Mouse (Mus musculus): ENCODE results near the gene Cacna1a. TPM values are rescaled to one million over a fixed set of nuclear protein-coding genes. Genes with fewer than 3 reads are reported as not detected.

The Cacna1a gene
- total and polyA plus RNA-seq, 2 experiments from 2014 or later: 8.6 to 31.1 TPM

GRCm38 (mm10) chr8:84568737-84569136, 180.5 kb downstream of the Cacna1a start:
- Histone ChIP-seq H3K9ac (no peak overlapping the region), H3K4me3 (ENCODE audit: low read depth, low read length) (no peak overlapping the region)
- WGBS: 85% methylated on average over 8 of the region's 8 CpGs

GRCm38 (mm10) chr8:84569921-84570673, 181.9 kb downstream of the Cacna1a start:
- peak; percentile 72 for TF ChIP-seq CTCF (IDR thresholded peaks at IDR 0.05; ENCODE audit: low read depth)
- Histone ChIP-seq H3K9me3 (ENCODE audit: low read length) (no peaks in the 10 kb centered on the region), H3K4me1 (ENCODE audit: insufficient read depth) (no peaks in the 10 kb centered on the region), H3K9ac (no peak overlapping the region), H3K4me2 (ENCODE audit: low read depth) (no peak overlapping the region), H3K27ac (ENCODE audit: low read depth, low read length) (no peak overlapping the region), H3K36me3 (ENCODE audit: insufficient read depth) (peaks cover 35% of the 10 kb centered on the region), H3K4me3 (ENCODE audit: low read depth, low read length) (no peak overlapping the region), H3K27me3 (ENCODE audit: insufficient read depth, low read length) (no peaks in the 10 kb centered on the region)
- 50% methylated on average over 25 of the region's 25 CpGs for WGBS
- DNase-seq (peak; percentile 67), ATAC-seq (peak; percentile 39)

More at GRCm38 (mm10) chr8:84568737-84569136, 180.5 kb downstream of the Cacna1a start:
- Histone ChIP-seq H3K4me1 (ENCODE audit: insufficient read depth) (no peaks in the 10 kb centered on the region), H3K27me3 (ENCODE audit: insufficient read depth, low read length) (no peaks in the 10 kb centered on the region), H3K9me3 (ENCODE audit: low read length) (no peaks in the 10 kb centered on the region), H3K27ac (ENCODE audit: low read depth, low read length) (no peak overlapping the region), H3K4me2 (ENCODE audit: low read depth) (no peak overlapping the region), H3K36me3 (ENCODE audit: insufficient read depth) (peaks cover 27% of the 10 kb centered on the region)
- no peak for DNase-seq
- no peak for ATAC-seq
- TF ChIP-seq CTCF (IDR thresholded peaks at IDR 0.05; ENCODE audit: low read depth): no peak

- Histone ChIP-seq H3K9ac (no peak overlapping the region), H3K9me3 (ENCODE audit: low read length) (no peaks in the 10 kb centered on the region), H3K4me1 (ENCODE audit: insufficient read depth) (no peaks in the 10 kb centered on the region), H3K27me3 (ENCODE audit: insufficient read depth, low read length) (no peaks in the 10 kb centered on the region), H3K4me3 (ENCODE audit: low read depth, low read length) (no peak overlapping the region), H3K4me2 (ENCODE audit: low read depth) (no peak overlapping the region), H3K27ac (ENCODE audit: low read depth, low read length) (no peak overlapping the region), H3K36me3 (ENCODE audit: insufficient read depth) (peaks cover 23% of the 10 kb centered on the region)
- TF ChIP-seq CTCF (IDR thresholded peaks at IDR 0.05; ENCODE audit: low read depth): no peak
- no peak for ATAC-seq
- DNase-seq: no peak
- 76% methylated on average over 4 of the region's 4 CpGs for whole genome bisulfite sequencing
These were observed 189.2 kb downstream of the Cacna1a start for GRCm38 (mm10) chr8:84577432-84577831.

GRCm38 (mm10) chr8:84579595-84579994, 191.4 kb downstream of the Cacna1a start:
- WGBS: 13% methylated on average over 3 of the region's 3 CpGs
- peak; percentile 53 for ATAC-seq

GRCm38 (mm10) chr8:84585311-84585710, 197.1 kb downstream of the Cacna1a start:
- no peaks in the 10 kb centered on the region for H3K9me3 ChIP-seq (ENCODE audit: low read length)
- WGBS: 58% methylated on average over 1 of the region's 1 CpGs
- no peaks in the 10 kb centered on the region for H3K27me3 ChIP-seq (ENCODE audit: insufficient read depth, low read length)
- H3K4me3 ChIP-seq (ENCODE audit: low read depth, low read length): no peak overlapping the region
- ATAC-seq (no peak), DNase-seq (no peak)
- TF ChIP-seq CTCF (IDR thresholded peaks at IDR 0.05; ENCODE audit: low read depth): peak; percentile 30
- no peak overlapping the region for H3K4me2 ChIP-seq (ENCODE audit: low read depth)
- no peaks in the 10 kb centered on the region for H3K4me1 ChIP-seq (ENCODE audit: insufficient read depth)
- H3K9ac ChIP-seq: no peak overlapping the region
- no peak overlapping the region for H3K27ac ChIP-seq (ENCODE audit: low read depth, low read length)
- H3K36me3 ChIP-seq (ENCODE audit: insufficient read depth): peaks cover 41% of the 10 kb centered on the region

More at GRCm38 (mm10) chr8:84579595-84579994, 191.4 kb downstream of the Cacna1a start:
- H3K27ac ChIP-seq (ENCODE audit: low read depth, low read length): no peak overlapping the region
- no peak overlapping the region for H3K4me2 ChIP-seq (ENCODE audit: low read depth)
- no peak overlapping the region for H3K9ac ChIP-seq
- H3K36me3 ChIP-seq (ENCODE audit: insufficient read depth): peaks cover 19% of the 10 kb centered on the region
- H3K4me3 ChIP-seq (ENCODE audit: low read depth, low read length): no peak overlapping the region
- no peaks in the 10 kb centered on the region for H3K9me3 ChIP-seq (ENCODE audit: low read length)
- peak; percentile 61 for DNase-seq
- no peaks in the 10 kb centered on the region for H3K27me3 ChIP-seq (ENCODE audit: insufficient read depth, low read length)
- H3K4me1 ChIP-seq (ENCODE audit: insufficient read depth): no peaks in the 10 kb centered on the region
- peak; percentile 82 for TF ChIP-seq CTCF (IDR thresholded peaks at IDR 0.05; ENCODE audit: low read depth)

DNA sequence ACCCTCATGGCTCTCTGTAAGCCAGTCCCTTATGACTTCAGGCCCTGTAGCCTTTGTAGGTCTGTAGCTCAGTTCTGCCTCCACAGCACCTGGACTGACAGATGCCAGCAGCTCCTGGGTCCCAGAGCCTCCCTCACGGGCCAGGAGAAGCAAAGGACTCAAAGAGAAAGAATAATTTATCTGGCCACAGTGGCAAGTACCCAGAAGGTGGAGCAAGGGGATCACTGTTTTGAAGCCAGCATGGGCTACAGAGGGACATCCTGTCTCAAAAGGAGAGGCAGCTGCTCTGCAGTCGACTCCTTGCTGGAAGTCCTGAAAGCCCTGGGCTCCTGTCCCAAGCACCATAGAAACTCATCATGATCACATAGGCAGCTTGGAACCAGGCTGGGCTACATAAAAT, 198.0 kb downstream of the Cacna1a start:
- Histone ChIP-seq H3K4me1 (ENCODE audit: insufficient read depth) (no peaks in the 10 kb centered on the region), H3K4me2 (ENCODE audit: low read depth) (no peak overlapping the region), H3K4me3 (ENCODE audit: low read depth, low read length) (no peak overlapping the region), H3K9me3 (ENCODE audit: low read length) (no peaks in the 10 kb centered on the region), H3K36me3 (ENCODE audit: insufficient read depth) (peaks cover 33% of the 10 kb centered on the region; the same call in 1 of the 2 replicates), H3K9ac (no peak overlapping the region), H3K27ac (ENCODE audit: low read depth, low read length) (no peak overlapping the region), H3K27me3 (ENCODE audit: insufficient read depth, low read length) (no peaks in the 10 kb centered on the region)
- no peak for DNase-seq
- TF ChIP-seq CTCF (IDR thresholded peaks at IDR 0.05; ENCODE audit: low read depth): no peak
- ATAC-seq: no peak
- 56% methylated on average over 2 of the region's 2 CpGs for WGBS

GRCm38 (mm10) chr8:84588498-84588897, 200.3 kb downstream of the Cacna1a start:
- no peak for DNase-seq
- Histone ChIP-seq H3K9ac (no peak overlapping the region), H3K4me2 (ENCODE audit: low read depth) (no peak overlapping the region), H3K27ac (ENCODE audit: low read depth, low read length) (no peak overlapping the region), H3K4me1 (ENCODE audit: insufficient read depth) (no peaks in the 10 kb centered on the region), H3K36me3 (ENCODE audit: insufficient read depth) (peaks cover 38% of the 10 kb centered on the region; the same call in 1 of the 2 replicates), H3K4me3 (ENCODE audit: low read depth, low read length) (no peak overlapping the region), H3K27me3 (ENCODE audit: insufficient read depth, low read length) (no peaks in the 10 kb centered on the region), H3K9me3 (ENCODE audit: low read length) (no peaks in the 10 kb centered on the region)
- ATAC-seq: no peak
- TF ChIP-seq CTCF (IDR thresholded peaks at IDR 0.05; ENCODE audit: low read depth): no peak
- WGBS: 76% methylated on average over 11 of the region's 11 CpGs
